Mouse (Mus musculus): ENCODE data around the gene Arid3c.

Gene Arid3c

GRCm38 (mm10) chr4:41678863-41679262, 52.1 kb downstream of the Arid3c start:
- no peak for ATAC-seq (ENCODE audit: low TSS enrichment)

- no peak for ATAC-seq (ENCODE audit: low TSS enrichment)
These were observed 53.8 kb downstream of the Arid3c start for GRCm38 (mm10) chr4:41677006-41677629.

- peak; percentile 14; the same call in 1 of the 2 replicates for ATAC-seq (ENCODE audit: low TSS enrichment)
These were observed 54.5 kb downstream of the Arid3c start for GRCm38 (mm10) chr4:41676248-41677005.

Data from frontal cortex, adult (tissue).